Mouse (Mus musculus) ES-E14 (cell line): ENCODE results near the gene 1700019A02Rik. TPM values are rescaled to one million over a fixed set of nuclear protein-coding genes. Genes with fewer than 3 reads are reported as not detected.

Experiments
- DNase-seq: peaks from one replicate; pipeline ENCODE4 v3.0.0-alpha.2; 2013; ENCODE audit warnings: low read depth, low spot score
- H3K27ac ChIP-seq: 2 replicates; pipeline ENCODE4 v1.5.1; 2012; ENCODE audit warnings: low read depth, mild to moderate bottlenecking, low read length, moderate library complexity, mixed read lengths; ENCODE audit not compliant: poor library complexity, insufficient read depth, severe bottlenecking
- H3K36me3 ChIP-seq: 2 replicates; pipeline ENCODE4 v1.6.1; 2012; ENCODE audit warnings: mild to moderate bottlenecking, low read length, moderate library complexity, mixed read lengths; ENCODE audit not compliant: control insufficient read depth, poor library complexity, insufficient read depth, severe bottlenecking
- H3K4me1 ChIP-seq, 2 experiments: fragments of 150-350 bp in 1 of 2; sonication (generic) in 1 of 2; 2 replicates each; pipeline ENCODE4 v1.6.1; 2012; ENCODE audit warnings: low read length in 2 of 2, mild to moderate bottlenecking in 1 of 2, mixed read lengths in 1 of 2; ENCODE audit not compliant: control insufficient read depth in 2 of 2, insufficient read depth in 2 of 2, poor library complexity in 1 of 2
- H3K4me3 ChIP-seq, 2 experiments: fragments of 150-350 bp in 1 of 2; sonication (generic) in 1 of 2; 2 replicates each; pipeline ENCODE4 v1.5.1; 2012; ENCODE audit warnings: low read length in 2 of 2, low read depth in 1 of 2, mild to moderate bottlenecking in 1 of 2, mixed read lengths in 1 of 2; ENCODE audit not compliant: insufficient read depth in 1 of 2, poor library complexity in 1 of 2, severe bottlenecking in 1 of 2
- H3K9ac ChIP-seq: 2 replicates; pipeline ENCODE4 v1.6.1; 2012; ENCODE audit warnings: low read depth, mild to moderate bottlenecking, low read length, mixed read lengths; ENCODE audit not compliant: poor library complexity, insufficient read depth, severe bottlenecking
- H3K9me3 ChIP-seq: fragments of 150-350 bp; sonication (generic); 2 replicates; pipeline ENCODE4 v1.6.1; 2012; ENCODE audit warnings: low read depth, mild to moderate bottlenecking, low read length; ENCODE audit not compliant: control insufficient read depth, insufficient read depth
- CHD2 ChIP-seq: IDR thresholded peaks from 2 replicates; pipeline ENCODE4 v1.6.1; 2014; ENCODE audit warnings: mild to moderate bottlenecking, low read depth, low read length, inconsistent platforms
- HCFC1 ChIP-seq: IDR thresholded peaks from 2 replicates; pipeline ENCODE4 v1.6.1; 2012; ENCODE audit warnings: low read length, inconsistent platforms, borderline replicate concordance; ENCODE audit not compliant: insufficient read depth
- MAFK ChIP-seq: IDR thresholded peaks from 2 replicates; pipeline ENCODE4 v1.6.1; 2014; ENCODE audit warnings: mild to moderate bottlenecking, low read depth, low read length, inconsistent platforms; ENCODE audit not compliant: insufficient read depth
- ZC3H11A ChIP-seq: IDR thresholded peaks from 2 replicates; pipeline ENCODE4 v1.6.1; 2012; ENCODE audit warnings: low read depth, mild to moderate bottlenecking, inconsistent platforms, low read length, borderline replicate concordance
- ZNF384 ChIP-seq: IDR thresholded peaks from 2 replicates; pipeline ENCODE4 v1.6.1; 2012; ENCODE audit warnings: low read depth, low read length, inconsistent platforms
- in situ Hi-C, 2 experiments: fragments of 600-800 bp; cut with MboI; formaldehyde crosslinking; loops; one replicate each; pipeline ENCODE4 v1.15.1; 2025; ENCODE audit warnings: low sequenced_read_pairs in 2 of 2, inconsistent platforms in 1 of 2; ENCODE audit not compliant: unreplicated experiment in 2 of 2
- total RNA-seq: library from RNA; depleted of rRNA; stranded (reverse); fragments of 300-350 nt; gene quantifications from 2 replicates; pipeline ENCODE4 v1.2.3, GENCODE M21; 2012; rRNA removed

Gene 1700019A02Rik
- total RNA-seq, 1 experiment: 2.3 TPM

- H3K9me3 ChIP-seq: no peaks in the 10 kb centered on the region
- no peak for TF ChIP-seq ZNF384
- TF ChIP-seq MAFK: no peak
- no peak for DNase-seq
- no peak overlapping the region for H3K9ac ChIP-seq
- H3K27ac ChIP-seq: no peak overlapping the region
- H3K36me3 ChIP-seq: no peaks in the 10 kb centered on the region; the same call in 1 of the 2 replicates
- H3K4me1 ChIP-seq: 0 out of 4 replicates have a peak, but pooled peaks cover 0 to 2% of the 10 kb centered on the region in 2 experiments
- in situ Hi-C loops: no loop called here
- H3K4me3 ChIP-seq: no peak overlapping the region
Observed at GRCm38 (mm10) chr1:53189620-53190019, 2.2 kb upstream of the 1700019A02Rik start.

GRCm38 (mm10) chr1:53186301-53186700, 1.1 kb downstream of the 1700019A02Rik start:
- H3K9ac ChIP-seq: no peak overlapping the region
- in situ Hi-C loops: no loop called here

GRCm38 (mm10) chr1:53157715-53158114, 29.7 kb downstream of the 1700019A02Rik start:
- in situ Hi-C loops: no loop called here
- Histone ChIP-seq H3K9me3 (no peaks in the 10 kb centered on the region), H3K4me3 (no peak overlapping the region), H3K36me3 (no peaks in the 10 kb centered on the region), H3K9ac (no peak overlapping the region), H3K4me1 (no peaks in the 10 kb centered on the region), H3K27ac (no peak overlapping the region)
- DNase-seq: no peak
- no peak for TF ChIP-seq ZNF384
- no peak for TF ChIP-seq MAFK
- TF ChIP-seq CHD2: no peak
- no peak for TF ChIP-seq HCFC1
- TF ChIP-seq ZC3H11A: no peak

More at GRCm38 (mm10) chr1:53186301-53186700, 1.1 kb downstream of the 1700019A02Rik start:
- H3K4me3 ChIP-seq: no peak overlapping the region
- H3K9me3 ChIP-seq: no peaks in the 10 kb centered on the region
- no peaks in the 10 kb centered on the region for H3K36me3 ChIP-seq
- TF ChIP-seq ZNF384 (no peak), CHD2 (no peak), HCFC1 (no peak), ZC3H11A (no peak), MAFK (no peak)
- no peak overlapping the region for H3K27ac ChIP-seq
- no peak for DNase-seq
- 0 out of 4 replicates have a peak, but pooled peaks cover 0 to 2% of the 10 kb centered on the region in 2 experiments for H3K4me1 ChIP-seq

- in situ Hi-C loops: no loop called here
- no peak overlapping the region for H3K27ac ChIP-seq
- DNase-seq: no peak
- TF ChIP-seq ZNF384 (no peak), HCFC1 (no peak), CHD2 (no peak), MAFK (no peak), ZC3H11A (no peak)
- no peak overlapping the region for H3K9ac ChIP-seq
- no peaks in the 10 kb centered on the region for H3K4me1 ChIP-seq
- no peaks in the 10 kb centered on the region for H3K9me3 ChIP-seq
- H3K36me3 ChIP-seq: no peaks in the 10 kb centered on the region
- H3K4me3 ChIP-seq: no peak overlapping the region
Observed at GRCm38 (mm10) chr1:53123066-53123465, 64.4 kb downstream of the 1700019A02Rik start.

GRCm38 (mm10) chr1:53110561-53110960, 76.9 kb downstream of the 1700019A02Rik start:
- DNase-seq: no peak
- Histone ChIP-seq H3K4me3 (no peak overlapping the region), H3K9me3 (no peaks in the 10 kb centered on the region), H3K36me3 (no peaks in the 10 kb centered on the region), H3K4me1 (no peaks in the 10 kb centered on the region; a peak in 1 of 4 replicates), H3K9ac (no peak overlapping the region), H3K27ac (no peak overlapping the region)
- in situ Hi-C loops: no loop called here
- TF ChIP-seq ZC3H11A (no peak), ZNF384 (no peak), CHD2 (no peak), MAFK (no peak), HCFC1 (no peak)

Other genes starting within 250 kb of the 1700019A02Rik start
- 65.8 and 105 TPM in 2 replicates for gene 1700019D03Rik, start 167.5 kb downstream of the 1700019A02Rik start, total RNA-seq
- not detected in 2 replicates for gene Mstn, start 126.0 kb downstream of the 1700019A02Rik start, total RNA-seq
- gene Pms1, start 109.4 kb upstream of the 1700019A02Rik start, total RNA-seq: 14.1 and 15.2 TPM in 2 replicates
- 32.0 and 35.1 TPM in 2 replicates for gene Ormdl1, start 109.5 kb upstream of the 1700019A02Rik start, total RNA-seq
- 0.85 TPM in 1 of 2 replicates, not detected in the other for gene Gm28778, start 109.5 kb upstream of the 1700019A02Rik start, total RNA-seq
- gene Osgepl1, start 126.0 kb upstream of the 1700019A02Rik start, total RNA-seq: 8.1 and 10.0 TPM in 2 replicates
- gene Asdurf, start 165.0 kb upstream of the 1700019A02Rik start, total RNA-seq: not detected in 2 replicates
- 0.09 and 0.21 TPM in 2 replicates for gene Gm28551, start 165.0 kb upstream of the 1700019A02Rik start, total RNA-seq
- 36.3 and 48.9 TPM in 2 replicates for gene Asnsd1, start 165.1 kb upstream of the 1700019A02Rik start, total RNA-seq